Mouse (Mus musculus): ENCODE results near the gene Ccdc85c.

DNA sequence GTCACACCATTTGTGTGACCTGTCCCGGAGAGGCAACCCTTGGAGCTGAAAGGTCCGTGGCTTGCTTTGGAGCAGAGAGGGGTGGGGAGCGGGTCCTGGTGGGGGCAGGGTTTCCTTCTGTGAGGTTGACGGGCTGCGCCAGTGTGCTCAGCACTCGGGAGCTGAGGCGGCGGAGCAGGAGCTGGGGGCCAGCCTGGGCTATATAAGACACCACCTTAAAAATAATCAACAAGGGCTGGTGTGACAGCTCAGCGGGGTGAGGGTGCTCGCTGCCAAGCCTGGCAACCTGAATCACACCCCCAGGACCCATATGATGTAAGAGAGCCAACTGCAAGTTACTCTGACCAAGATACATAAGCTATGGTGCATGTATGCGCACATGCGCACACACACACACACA, 45.1 kb downstream of the Ccdc85c start:
- TF ChIP-seq CTCF (IDR thresholded peaks at IDR 0.05; ENCODE audit: low read depth) (no peak), EP300 (optimal IDR thresholded peaks at IDR 0.05) (no peak)

Measured in stomach, postnatal 0 days (tissue).